In the genomic region with DNA sequence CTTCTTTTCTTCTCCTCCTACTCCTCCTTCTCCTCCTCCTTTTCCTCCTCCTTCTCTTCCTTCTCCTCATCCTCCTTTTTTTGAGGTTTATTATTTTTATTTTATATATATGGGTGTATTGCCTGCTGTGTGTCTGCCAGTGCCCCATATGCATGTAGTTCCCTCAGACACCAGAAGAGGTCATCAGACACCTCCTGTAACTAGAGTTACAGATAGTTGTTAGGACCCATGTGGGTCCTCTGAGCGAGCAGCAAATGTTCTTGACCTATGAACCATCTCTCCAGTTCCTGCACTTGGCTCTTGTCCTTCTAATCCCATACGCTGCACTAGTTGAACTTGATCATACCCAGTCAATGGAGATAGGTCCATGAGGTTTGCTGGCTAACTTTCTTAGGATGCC, we compare ENCODE assay signal across 9 mouse cellular contexts. TPM values are rescaled to one million over a fixed set of nuclear protein-coding genes. Genes with fewer than 3 reads are reported as not detected.
DNase-seq lines count a peak whose midpoint lies in the region; ATAC-seq lines count a peak whose summit lies in the region.
"Had no signal": no experiment of that assay in that cellular context is flagged by ENCODE, and none has a peak within 500 bp of the region (broad histone marks: within the 10 kb centered on the region; RNA-seq: fewer than 3 reads in every experiment).

No protein-coding gene starts in this region.

- DNase-seq in forebrain, embryonic 11.5 days (ENCODE audit: low spot score): peak; percentile 59
- DNase-seq in midbrain, embryonic 11.5 days (ENCODE audit: low spot score, missing footprints): peak; percentile 85
- peak; percentile 80 for DNase-seq in embryo, embryonic 10.5 days (ENCODE audit: low spot score)
- DNase-seq in mesoderm, embryonic 11.5 days (ENCODE audit: low read depth, low spot score): peak; percentile 68
- no peak for DNase-seq in Muller cell, postnatal 12 days (ENCODE audit: inconsistent ontology term)
- no peak for DNase-seq in gastrocnemius, postnatal 10 days

- H3K4me1 ChIP-seq in forebrain, embryonic 11.5 days (replicated peaks; ENCODE audit: control insufficient read depth, insufficient read depth, low read length): no peaks in the 10 kb centered on the region
- H3K4me1 ChIP-seq in forebrain, embryonic 13.5 days: no peaks in the 10 kb centered on the region
- H3K4me1 ChIP-seq in midbrain, embryonic 11.5 days (ENCODE audit: control insufficient read depth, insufficient read depth, low read length): no peaks in the 10 kb centered on the region
- H3K4me1 ChIP-seq in midbrain, embryonic 15.5 days: no peaks in the 10 kb centered on the region

- H3K4me2 ChIP-seq in forebrain, embryonic 11.5 days (ENCODE audit: low read depth, low read length, severe bottlenecking): no peak overlapping the region
- no peak overlapping the region for H3K4me2 ChIP-seq in forebrain, embryonic 13.5 days
- no peak overlapping the region for H3K4me2 ChIP-seq in midbrain, embryonic 11.5 days
- H3K4me2 ChIP-seq in midbrain, embryonic 15.5 days: no peak overlapping the region

- no peaks in the 10 kb centered on the region for H3K9me3 ChIP-seq in forebrain, embryonic 11.5 days (ENCODE audit: control insufficient read depth, low read length)
- no peaks in the 10 kb centered on the region for H3K9me3 ChIP-seq in forebrain, embryonic 13.5 days (replicated peaks)
- H3K9me3 ChIP-seq in midbrain, embryonic 11.5 days (ENCODE audit: control insufficient read depth, low read length): no peaks in the 10 kb centered on the region
- H3K9me3 ChIP-seq in midbrain, embryonic 15.5 days: no peaks in the 10 kb centered on the region

- ATAC-seq in forebrain, embryonic 11.5 days (replicated peaks; ENCODE audit: low FRiP score): no peak
- no peak for ATAC-seq in forebrain, embryonic 13.5 days
- ATAC-seq in midbrain, embryonic 11.5 days (ENCODE audit: low FRiP score): no peak
- no peak for ATAC-seq in midbrain, embryonic 15.5 days (replicated peaks)

- H3K4me3 ChIP-seq in forebrain, embryonic 11.5 days (ENCODE audit: low read depth, low read length): no peak overlapping the region
- no peak overlapping the region for H3K4me3 ChIP-seq in forebrain, embryonic 13.5 days
- no peak overlapping the region for H3K4me3 ChIP-seq in midbrain, embryonic 11.5 days (ENCODE audit: low read depth, low read length)
- H3K4me3 ChIP-seq in midbrain, embryonic 15.5 days: no peak overlapping the region

- no peaks in the 10 kb centered on the region for H3K36me3 ChIP-seq in forebrain, embryonic 11.5 days (ENCODE audit: control insufficient read depth, insufficient read depth, low read length)
- no peaks in the 10 kb centered on the region for H3K36me3 ChIP-seq in forebrain, embryonic 13.5 days (ENCODE audit: poor library complexity, severe bottlenecking)
- H3K36me3 ChIP-seq in midbrain, embryonic 11.5 days (ENCODE audit: control insufficient read depth, insufficient read depth, low read length): no peaks in the 10 kb centered on the region
- H3K36me3 ChIP-seq in midbrain, embryonic 15.5 days (replicated peaks): no peaks in the 10 kb centered on the region

- no peak overlapping the region for H3K9ac ChIP-seq in forebrain, embryonic 11.5 days (ENCODE audit: low read length)
- no peak overlapping the region for H3K9ac ChIP-seq in forebrain, embryonic 13.5 days
- H3K9ac ChIP-seq in midbrain, embryonic 11.5 days (ENCODE audit: low read length): no peak overlapping the region
- H3K9ac ChIP-seq in midbrain, embryonic 15.5 days: no peak overlapping the region

- 43% methylated on average over 2 of the region's 2 CpGs for WGBS in forebrain, embryonic 11.5 days
- WGBS in forebrain, embryonic 13.5 days: 54% methylated on average over 2 of the region's 2 CpGs
- WGBS in midbrain, embryonic 11.5 days: 41% methylated on average over 2 of the region's 2 CpGs
- 51% methylated on average over 2 of the region's 2 CpGs for WGBS in midbrain, embryonic 15.5 days

- no peak overlapping the region for H3K27ac ChIP-seq in forebrain, embryonic 11.5 days (ENCODE audit: low read depth, low read length)
- no peak overlapping the region for H3K27ac ChIP-seq in forebrain, embryonic 13.5 days
- H3K27ac ChIP-seq in midbrain, embryonic 11.5 days (ENCODE audit: low read depth, low read length): no peak overlapping the region
- no peak overlapping the region for H3K27ac ChIP-seq in midbrain, embryonic 15.5 days

- no peaks in the 10 kb centered on the region for H3K27me3 ChIP-seq in forebrain, embryonic 11.5 days (ENCODE audit: control insufficient read depth, insufficient read depth, low read length)
- H3K27me3 ChIP-seq in forebrain, embryonic 13.5 days: no peaks in the 10 kb centered on the region
- H3K27me3 ChIP-seq in midbrain, embryonic 11.5 days (ENCODE audit: control insufficient read depth, insufficient read depth, low read length): no peaks in the 10 kb centered on the region
- no peaks in the 10 kb centered on the region for H3K27me3 ChIP-seq in midbrain, embryonic 15.5 days (replicated peaks)

RNA-seq across cellular contexts. Expression of a gene that starts 48.3 kb away (rescaled TPM):
- 5.0 and 6.4 TPM in 2 replicates for polyA plus RNA-seq in forebrain, embryonic 11.5 days (2014; fragmentation: Nextera tagmentation; extraction: Ambion mirVana)
- 4.6 and 4.7 TPM in 2 replicates for polyA plus RNA-seq in forebrain, embryonic 13.5 days (2015; fragmentation: Nextera tagmentation; extraction: Ambion mirVana)
- 5.0 and 9.9 TPM in 2 replicates for polyA plus RNA-seq in midbrain, embryonic 11.5 days (2014; fragmentation: Nextera tagmentation; extraction: Ambion mirVana)
- 1.3 and 2.8 TPM in 2 replicates for polyA plus RNA-seq in midbrain, embryonic 15.5 days (2015; fragmentation: Nextera tagmentation; extraction: Ambion mirVana)
- 1 to 10 TPM in 1 of 2 experiments, under 1 TPM in 1; 0.85 to 3.1 TPM for total RNA-seq in gastrocnemius, postnatal 10 days (2021)
- polyA plus RNA-seq: spleen, adult 2 months had no signal

Comparison
In these comparisons a context has a peak if more than half of its experiments do, and no peak if none do; other contexts are left out.
1. DNase-seq: peak in forebrain, embryonic 11.5 days (single experiment), midbrain, embryonic 11.5 days (single experiment), embryo, embryonic 10.5 days (single experiment) and mesoderm, embryonic 11.5 days (single experiment); none in Muller cell, postnatal 12 days (single experiment) and gastrocnemius, postnatal 10 days (single experiment).